Mouse (Mus musculus) neural tube, embryonic 11.5 days (tissue): ENCODE results near the gene Cblc. TPM values are rescaled to one million over a fixed set of nuclear protein-coding genes. Genes with fewer than 3 reads are reported as not detected.

Experiments
- ATAC-seq: fragments of 200-750 bp; cut with Nextera tagmentation; 2 replicates; pipeline ENCODE4 v1.8.0; 2017; ENCODE audit warnings: moderate number of reproducible peaks, mild to moderate bottlenecking, moderate TSS enrichment, moderate library complexity; ENCODE audit not compliant: insufficient read depth, low FRiP score, low TSS enrichment
- DNase-seq: peaks from one replicate; pipeline ENCODE4 v3.0.0-alpha.2; 2015; ENCODE audit warnings: low spot score
- H3K27ac ChIP-seq: fragments of 300-500 bp; sonication (generic); 2 replicates; pipeline ENCODE4 v1.5.1; 2014; ENCODE audit warnings: low read depth, mild to moderate bottlenecking, low read length
- H3K27me3 ChIP-seq: fragments of 300-500 bp; sonication (generic); 2 replicates; pipeline ENCODE4 v1.6.1; 2014; ENCODE audit warnings: mild to moderate bottlenecking, low read length, mixed read lengths; ENCODE audit not compliant: control insufficient read depth, insufficient read depth
- H3K36me3 ChIP-seq: fragments of 300-500 bp; sonication (generic); 2 replicates; pipeline ENCODE4 v1.6.1; 2014; ENCODE audit warnings: mild to moderate bottlenecking, low read length, moderate library complexity, mixed read lengths; ENCODE audit not compliant: control insufficient read depth, insufficient read depth
- H3K4me1 ChIP-seq: fragments of 300-500 bp; sonication (generic); 2 replicates; pipeline ENCODE4 v1.6.1; 2014; ENCODE audit warnings: low read length, mixed read lengths; ENCODE audit not compliant: control insufficient read depth, insufficient read depth
- H3K4me2 ChIP-seq: fragments of 300-500 bp; sonication (generic); 2 replicates; pipeline ENCODE4 v1.6.1; 2014; ENCODE audit warnings: low read depth, mild to moderate bottlenecking, moderate library complexity
- H3K4me3 ChIP-seq: fragments of 300-500 bp; sonication (generic); 2 replicates; pipeline ENCODE4 v1.5.1; 2014; ENCODE audit warnings: low read depth, low read length
- H3K9ac ChIP-seq: fragments of 300-500 bp; sonication (generic); 2 replicates; pipeline ENCODE4 v1.6.1; 2014; ENCODE audit warnings: mild to moderate bottlenecking, low read length
- H3K9me3 ChIP-seq: fragments of 300-500 bp; sonication (generic); 2 replicates; pipeline ENCODE4 v1.6.1; 2016; ENCODE audit warnings: low read length; ENCODE audit not compliant: control insufficient read depth
- WGBS: fragments of 180-500 bp; shearing (Covaris S2); extraction: QIAGEN DNeasy Blood & Tissue Kit; methylation state at CpG from one replicate; pipeline ENCODE4 v1.1.7; 2014; 5-methylcytosine and 5-hydroxymethylcytosine counted together
- polyA plus RNA-seq: library from polyadenylated mRNA; unstranded; fragments of >200 nt; fragmentation: Nextera tagmentation; extraction: Ambion mirVana; gene quantifications from 2 replicates; pipeline ENCODE4 v1.2.1, GENCODE M21; 2014

Cblc gene
- polyA plus RNA-seq, 1 experiment from 2014 or later: 0.53 TPM

DNA sequence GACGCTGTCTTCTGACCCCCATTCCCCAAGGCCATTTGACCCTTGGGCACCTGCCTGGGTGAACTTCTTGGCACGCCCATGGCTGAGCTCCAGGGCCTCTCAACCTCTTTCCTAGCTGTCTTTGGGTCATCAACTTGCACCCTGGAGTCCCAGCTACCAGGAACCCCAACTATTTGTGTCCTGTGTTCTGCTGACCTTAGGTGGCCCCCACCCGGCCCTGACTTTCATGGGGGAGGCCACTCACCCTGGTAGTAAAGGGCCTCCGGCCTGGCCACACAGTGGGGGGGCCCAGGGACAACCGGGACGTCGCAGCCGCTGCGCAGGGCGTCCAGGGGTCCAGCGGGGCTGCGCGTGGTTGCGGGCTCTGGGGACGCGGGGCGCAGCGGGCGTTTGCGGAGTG is 25.6 kb upstream of the Cblc start:
- peak overlapping the region; percentile 44 for H3K9ac ChIP-seq
- H3K36me3 ChIP-seq: no peaks in the 10 kb centered on the region
- H3K27me3 ChIP-seq: peaks cover 36% of the 10 kb centered on the region
- peaks cover 10% of the 10 kb centered on the region; the same call in 1 of the 2 replicates for H3K4me1 ChIP-seq
- ATAC-seq (no peak), DNase-seq (no peak)
- peak overlapping the region; percentile 54 for H3K4me2 ChIP-seq
- H3K4me3 ChIP-seq: peak overlapping the region; percentile 24
- peaks cover 4% of the 10 kb centered on the region; the same call in 1 of the 2 replicates for H3K9me3 ChIP-seq
- WGBS: 4% methylated on average over 20 of the region's 20 CpGs
- no peak overlapping the region for H3K27ac ChIP-seq

DNA sequence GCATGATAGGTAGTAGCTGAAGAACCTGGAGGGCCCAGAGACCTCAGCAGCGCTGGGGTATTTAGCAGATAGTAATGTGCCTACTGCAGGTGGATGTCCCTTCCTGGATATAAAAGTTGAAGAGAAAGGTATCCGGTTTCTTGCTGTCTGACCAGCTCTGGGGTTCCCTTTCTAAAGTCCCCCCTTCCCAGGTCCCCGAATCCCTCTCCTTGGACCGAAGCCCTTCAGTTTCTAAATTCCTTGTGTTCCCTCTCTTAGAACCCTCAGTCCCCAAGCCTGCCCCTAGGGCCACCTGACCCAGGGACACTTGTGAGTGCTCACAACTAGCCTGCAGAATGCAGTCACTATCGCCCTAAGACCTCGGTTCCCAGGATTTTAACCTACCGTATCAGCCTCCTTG is 25.0 kb upstream of the Cblc start:
- Histone ChIP-seq H3K4me1 (peaks cover 12% of the 10 kb centered on the region; the same call in 1 of the 2 replicates), H3K27ac (no peak overlapping the region), H3K9me3 (peaks cover 4% of the 10 kb centered on the region; the same call in 1 of the 2 replicates), H3K4me3 (no peak overlapping the region), H3K27me3 (peaks cover 40% of the 10 kb centered on the region), H3K9ac (no peak overlapping the region), H3K4me2 (no peak overlapping the region), H3K36me3 (no peaks in the 10 kb centered on the region)
- 56% methylated on average over 7 of the region's 7 CpGs for WGBS
- DNase-seq: no peak
- ATAC-seq: no peak

DNA sequence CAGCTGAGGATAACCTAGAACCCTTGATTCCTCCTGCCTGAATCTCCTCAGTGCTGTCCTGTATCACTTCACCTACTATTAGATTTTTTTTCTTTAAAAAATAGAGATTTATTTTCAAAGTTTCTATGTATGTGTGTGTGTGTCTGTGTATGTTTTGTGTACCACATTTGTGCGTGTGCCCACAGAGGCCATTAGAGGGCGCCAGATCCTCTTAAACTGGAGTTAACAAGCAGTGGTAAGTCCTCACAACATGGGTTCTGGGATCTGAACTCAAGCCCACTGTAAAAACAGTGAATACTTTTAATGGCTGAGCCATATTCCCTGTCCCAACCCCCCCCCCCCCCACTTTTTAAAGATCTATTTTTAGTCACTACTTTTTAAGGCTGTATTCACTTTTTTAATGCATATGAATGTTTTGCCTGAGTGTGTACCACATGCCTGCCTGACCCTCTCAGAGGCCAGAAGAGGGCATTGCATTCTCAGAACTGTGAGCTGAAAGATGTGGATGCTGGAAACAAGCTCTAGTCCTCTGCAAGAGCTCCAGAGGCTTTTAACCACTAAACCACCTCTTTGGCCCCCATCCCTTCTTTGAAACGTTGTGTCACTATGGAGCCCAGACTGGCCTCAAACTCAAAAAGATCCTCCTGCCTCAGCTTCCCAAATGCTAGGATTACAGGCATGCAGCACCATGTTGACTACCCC is 23.9 kb upstream of the Cblc start:
- Histone ChIP-seq H3K4me3 (no peak overlapping the region), H3K4me1 (peaks cover 12% of the 10 kb centered on the region; the same call in 1 of the 2 replicates), H3K9ac (no peak overlapping the region), H3K36me3 (no peaks in the 10 kb centered on the region), H3K9me3 (peaks cover 4% of the 10 kb centered on the region; the same call in 1 of the 2 replicates), H3K27me3 (peaks cover 43% of the 10 kb centered on the region), H3K27ac (no peak overlapping the region), H3K4me2 (no peak overlapping the region)
- 72% methylated on average over 3 of the region's 3 CpGs for WGBS
- DNase-seq (no peak), ATAC-seq (no peak)

DNA sequence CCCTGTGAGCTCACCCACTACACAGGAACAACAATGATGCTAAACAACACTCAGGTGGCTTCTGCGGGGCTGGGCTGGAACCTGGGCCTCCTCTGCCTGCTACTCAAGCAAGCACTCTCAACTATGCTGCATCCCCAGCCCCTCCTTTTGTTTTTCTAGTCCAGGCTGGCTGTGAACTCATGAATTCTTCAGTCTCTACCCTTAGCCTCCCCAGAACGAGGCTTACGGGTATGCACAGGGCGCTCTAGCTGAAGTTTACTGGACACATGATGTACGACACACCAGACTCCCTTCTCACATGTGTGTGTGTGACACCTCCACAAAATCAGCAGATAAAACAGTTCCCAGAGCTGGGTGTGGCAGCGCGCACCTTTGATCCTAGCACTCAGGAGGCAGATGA is 22.3 kb upstream of the Cblc start:
- Histone ChIP-seq H3K4me1 (peaks cover 10% of the 10 kb centered on the region; the same call in 1 of the 2 replicates), H3K27me3 (peaks cover 43% of the 10 kb centered on the region), H3K4me2 (no peak overlapping the region), H3K4me3 (no peak overlapping the region), H3K36me3 (no peaks in the 10 kb centered on the region), H3K27ac (no peak overlapping the region), H3K9me3 (peaks cover 4% of the 10 kb centered on the region; the same call in 1 of the 2 replicates), H3K9ac (no peak overlapping the region)
- no peak for ATAC-seq
- 84% methylated on average over 7 of the region's 7 CpGs for WGBS
- no peak for DNase-seq

DNA sequence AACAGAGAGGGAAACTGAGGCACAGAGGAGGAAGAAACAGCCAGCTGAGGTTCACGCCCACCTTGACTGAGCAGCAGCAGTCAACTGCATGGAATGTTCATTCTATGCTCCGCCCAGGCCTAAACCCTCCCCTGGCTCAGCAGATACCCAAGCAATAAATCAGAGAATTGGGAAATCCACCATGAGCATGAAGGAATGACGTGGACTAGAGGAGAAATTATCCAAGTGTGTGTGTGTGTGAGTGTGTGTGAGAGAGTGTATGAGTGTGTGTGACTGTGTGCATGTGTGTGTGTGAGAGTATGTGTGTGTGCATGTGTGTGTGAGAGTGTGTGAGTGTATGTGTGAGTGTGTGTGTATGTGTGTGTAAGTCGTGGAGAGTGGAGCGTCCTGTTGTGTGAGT is 21.8 kb upstream of the Cblc start:
- no peak overlapping the region for H3K27ac ChIP-seq
- WGBS: 73% methylated on average over 5 of the region's 5 CpGs
- ATAC-seq (no peak), DNase-seq (no peak)
- peaks cover 4% of the 10 kb centered on the region; the same call in 1 of the 2 replicates for H3K9me3 ChIP-seq
- H3K4me1 ChIP-seq: peaks cover 10% of the 10 kb centered on the region; the same call in 1 of the 2 replicates
- H3K4me2 ChIP-seq: no peak overlapping the region
- no peak overlapping the region for H3K9ac ChIP-seq
- H3K36me3 ChIP-seq: no peaks in the 10 kb centered on the region
- peaks cover 38% of the 10 kb centered on the region for H3K27me3 ChIP-seq
- no peak overlapping the region for H3K4me3 ChIP-seq

DNA sequence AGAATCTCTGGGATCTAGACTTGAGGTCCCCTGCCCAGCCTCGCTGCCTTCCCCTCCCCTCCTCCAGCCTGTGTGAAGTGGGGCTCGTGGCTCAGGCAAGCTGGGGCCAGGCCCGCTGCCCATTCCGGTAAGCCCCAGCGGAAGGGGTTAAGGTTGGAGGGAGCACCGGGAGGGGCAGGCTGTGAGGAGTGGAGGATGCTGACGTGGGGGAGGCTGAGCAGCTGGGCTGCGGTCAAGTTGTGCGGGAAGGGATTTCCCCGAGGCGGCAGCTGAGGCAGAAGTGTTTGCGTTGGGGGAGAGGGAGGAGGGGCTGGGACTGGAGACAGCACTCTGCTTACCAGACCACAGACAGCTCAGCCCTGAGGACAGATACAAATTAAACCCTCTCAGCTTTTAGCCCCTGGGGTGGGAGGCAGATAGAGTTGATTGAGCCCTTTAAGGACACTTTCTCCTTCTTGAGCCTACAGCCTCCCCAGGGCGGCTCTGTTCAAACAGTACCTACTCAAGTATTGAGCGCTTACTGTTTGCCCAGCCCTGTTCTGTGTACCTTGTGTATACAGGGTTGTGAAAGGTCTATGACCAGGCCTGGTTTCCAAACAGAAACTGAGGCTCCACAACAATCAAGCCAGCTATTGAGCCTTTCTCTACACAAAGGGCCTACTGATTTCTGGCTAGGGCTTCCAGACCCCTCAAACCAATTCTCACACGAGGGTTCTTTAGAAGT is 20.9 kb upstream of the Cblc start:
- Histone ChIP-seq H3K4me3 (no peak overlapping the region), H3K9me3 (peaks cover 4% of the 10 kb centered on the region; the same call in 1 of the 2 replicates), H3K27ac (no peak overlapping the region), H3K36me3 (no peaks in the 10 kb centered on the region), H3K9ac (no peak overlapping the region), H3K4me1 (peaks cover 10% of the 10 kb centered on the region; the same call in 1 of the 2 replicates), H3K4me2 (peak overlapping the region; percentile 51), H3K27me3 (peaks cover 33% of the 10 kb centered on the region)
- DNase-seq (peak; percentile 66), ATAC-seq (peak; percentile 62; the same call in 1 of the 2 replicates)
- WGBS: 7% methylated on average over 15 of the region's 15 CpGs

DNA sequence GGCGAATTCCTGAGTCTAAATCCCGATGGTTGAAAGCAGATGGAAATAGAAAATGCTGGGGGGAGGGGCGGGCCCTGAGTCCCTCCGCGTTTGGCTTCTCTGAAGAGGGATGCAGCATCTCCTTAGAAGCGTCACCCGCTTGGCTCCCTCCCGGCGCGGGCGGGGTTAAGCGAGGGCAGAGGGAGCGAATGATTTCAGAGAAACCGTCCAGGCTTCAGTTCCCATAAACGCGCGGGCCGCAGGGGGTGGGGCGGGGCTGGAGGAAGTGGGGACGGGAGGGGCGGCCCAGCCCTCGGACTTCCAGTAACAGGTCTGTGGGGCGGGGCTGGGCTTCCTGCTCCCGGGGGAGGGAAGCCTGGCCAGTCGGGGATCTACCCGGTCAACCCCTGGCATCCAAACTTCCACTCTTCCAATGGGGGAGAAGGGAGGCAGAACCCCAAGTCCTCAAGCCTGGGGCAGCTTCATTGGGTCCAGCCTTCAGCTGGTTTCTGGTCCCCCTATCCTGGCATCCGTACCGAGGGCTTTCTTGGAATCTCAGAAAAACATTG is 19.7 kb upstream of the Cblc start:
- peak; percentile 79 for DNase-seq
- peak overlapping the region; percentile 31 for H3K4me3 ChIP-seq
- no peaks in the 10 kb centered on the region for H3K36me3 ChIP-seq
- peak overlapping the region; percentile 51 for H3K4me2 ChIP-seq
- peak overlapping the region; percentile 39 for H3K9ac ChIP-seq
- WGBS: under 1% methylated on average over 24 of the region's 28 CpGs
- peaks cover 4% of the 10 kb centered on the region; the same call in 1 of the 2 replicates for H3K9me3 ChIP-seq
- H3K27me3 ChIP-seq: peaks cover 29% of the 10 kb centered on the region
- H3K4me1 ChIP-seq: 0 out of 2 replicates have a peak, but pooled peaks cover 7% of the 10 kb centered on the region
- H3K27ac ChIP-seq: no peak overlapping the region
- peak; percentile 49; the same call in 1 of the 2 replicates for ATAC-seq

DNA sequence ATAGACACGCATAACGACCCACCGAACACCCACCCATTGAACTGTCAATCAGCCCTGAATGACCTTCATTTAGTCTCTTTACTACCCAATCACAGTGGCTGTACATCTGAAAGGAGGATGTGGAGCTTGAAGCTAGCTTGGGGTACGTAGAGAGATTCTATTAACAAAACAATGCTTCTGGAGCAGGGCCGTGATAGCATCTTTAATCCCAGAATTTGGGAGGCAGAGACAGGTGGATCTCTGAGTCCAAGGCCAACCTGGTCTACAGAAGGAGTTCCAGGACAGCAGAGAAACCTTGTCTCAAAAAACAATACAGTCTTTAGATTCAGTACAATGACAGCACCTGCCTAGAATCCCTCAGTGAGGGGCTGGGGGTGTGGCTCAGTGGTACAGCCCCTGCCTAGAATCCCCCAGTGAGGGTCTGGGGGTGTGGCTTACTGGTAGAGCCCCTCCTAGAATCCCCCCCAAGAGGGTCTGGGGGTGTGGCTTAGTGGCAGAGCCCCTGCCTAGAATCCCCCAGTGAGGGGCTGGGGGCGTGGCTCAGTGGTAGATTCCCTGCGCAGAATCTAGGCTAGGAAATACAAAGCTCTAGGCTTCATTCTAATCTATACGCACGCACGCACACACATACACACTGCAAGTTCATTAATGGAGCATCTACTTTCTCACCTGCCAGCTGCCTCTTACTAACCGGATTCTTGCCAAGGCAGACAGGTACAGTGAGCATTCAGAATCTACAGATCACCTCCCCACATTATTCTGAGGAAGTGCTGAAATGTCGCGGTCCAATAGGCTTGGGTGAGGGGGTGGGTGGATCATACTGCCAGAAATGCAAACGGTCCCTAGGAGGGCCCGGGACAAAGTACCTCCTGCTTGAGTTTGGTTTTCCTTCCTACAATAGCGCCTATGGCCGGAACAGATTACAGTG is 19.0 kb upstream of the Cblc start:
- peaks cover 31% of the 10 kb centered on the region for H3K27me3 ChIP-seq
- peak overlapping the region; percentile 31 for H3K4me3 ChIP-seq
- DNase-seq (no peak), ATAC-seq (0 out of 2 replicates have a peak, but pooled peaks have one; percentile 5)
- peak overlapping the region; percentile 39 for H3K9ac ChIP-seq
- no peak overlapping the region for H3K27ac ChIP-seq
- H3K36me3 ChIP-seq: no peaks in the 10 kb centered on the region
- WGBS: 29% methylated on average over 17 of the region's 17 CpGs
- 0 out of 2 replicates have a peak, but pooled peaks cover 9% of the 10 kb centered on the region for H3K4me1 ChIP-seq
- H3K9me3 ChIP-seq: peaks cover 3% of the 10 kb centered on the region; the same call in 1 of the 2 replicates
- H3K4me2 ChIP-seq: peak overlapping the region; percentile 51
